Mouse (Mus musculus) induced T-regulatory cell, adult 2 months (primary cell): Measurements from ENCODE around the gene Nufip1.

Source experiments
- DNase-seq: peaks from one replicate; pipeline ENCODE4 v3.0.0-alpha.2; 2012; ENCODE audit warnings: low read depth

The Nufip1 gene

GRCm38 (mm10) chr14:76179343-76179742 lies 68.7 kb downstream of the Nufip1 start:
- DNase-seq = no peak

- DNase-seq = no peak
Measured at GRCm38 (mm10) chr14:76185358-76185757, 74.7 kb downstream of the Nufip1 start.

GRCm38 (mm10) chr14:76186299-76186698 lies 75.6 kb downstream of the Nufip1 start:
- DNase-seq = no peak
